Mouse (Mus musculus) lung, postnatal 36 days (tissue): ENCODE data around the gene Fam131b.

ENCODE experiments used
- DNase-seq: peaks from one replicate; pipeline ENCODE4 v3.0.0; 2022; ENCODE audit warnings: mixed read lengths

Fam131b gene

GRCm38 (mm10) chr6:42324482-42325267, at the start of gene Fam131b:
Gene Fam131b, minus strand, starts transcription at chr6:42324643.
- DNase-seq = no peak

DNA sequence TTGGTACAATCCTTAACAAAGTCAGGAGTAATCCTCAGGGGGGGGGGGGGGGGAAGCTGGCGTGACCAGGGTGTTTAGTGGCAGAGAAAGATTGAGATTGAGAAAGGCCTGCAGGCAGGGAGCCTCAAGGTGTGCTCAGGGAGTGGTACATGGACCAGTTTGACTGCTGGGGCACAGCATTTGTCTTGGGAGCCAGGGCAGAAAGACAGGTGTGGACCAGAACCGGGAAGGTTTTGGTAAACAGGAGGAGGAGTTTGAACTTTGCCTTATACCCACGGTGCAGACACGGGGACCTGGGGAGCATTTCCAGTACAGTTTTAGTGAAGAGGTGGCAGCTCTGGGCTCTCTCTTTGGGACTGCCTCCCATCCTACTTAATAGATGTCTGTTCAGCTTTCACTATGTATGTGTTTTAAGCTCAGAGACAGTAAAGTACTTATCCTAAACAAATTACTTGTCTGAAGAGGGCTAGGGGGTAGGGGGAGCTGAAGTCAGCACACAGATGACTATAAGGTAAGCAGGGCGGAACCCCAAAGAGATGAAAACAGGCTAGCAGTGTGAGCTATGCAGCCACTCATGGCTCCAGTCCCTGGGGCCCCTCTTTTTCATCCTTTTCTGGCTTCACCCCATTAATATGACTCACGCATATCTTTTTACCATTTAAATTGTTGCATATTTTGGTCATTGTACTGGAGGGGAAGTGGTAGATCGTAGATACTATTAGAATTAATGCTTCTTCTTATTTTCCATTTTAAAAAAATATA, 49.4 kb upstream of the Fam131b start:
- no peak for DNase-seq

- peak; percentile 82 for DNase-seq
Measured at GRCm38 (mm10) chr6:42372816-42373547, 48.5 kb upstream of the Fam131b start, which contains the start of gene Epha1. Gene Epha1, minus strand, starts transcription at chr6:42373268.

GRCm38 (mm10) chr6:42372421-42372815, 48.0 kb upstream of the Fam131b start:
- no peak for DNase-seq

DNA sequence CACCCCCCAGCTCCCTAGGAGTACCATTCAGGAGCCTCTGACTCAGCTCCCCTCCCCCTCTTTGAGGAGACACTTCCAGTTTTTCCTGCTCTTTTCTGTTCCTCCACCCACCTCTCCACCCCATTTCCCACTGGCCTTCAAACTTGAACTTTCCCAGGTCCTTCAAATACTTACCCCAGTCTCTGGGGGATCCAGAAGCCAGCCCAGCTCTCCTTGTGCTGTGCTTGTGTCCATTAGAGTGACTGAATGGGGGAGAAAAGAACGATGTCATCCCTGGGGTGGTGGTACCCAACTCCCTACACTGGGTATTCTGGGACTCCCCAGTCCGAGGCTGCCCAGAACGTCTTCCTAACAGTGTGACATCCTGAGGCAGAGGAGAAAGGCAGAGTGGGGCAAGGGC, 47.6 kb upstream of the Fam131b start:
- no peak for DNase-seq

GRCm38 (mm10) chr6:42370630-42371363, 46.4 kb upstream of the Fam131b start:
- peak; percentile 59 for DNase-seq

DNA sequence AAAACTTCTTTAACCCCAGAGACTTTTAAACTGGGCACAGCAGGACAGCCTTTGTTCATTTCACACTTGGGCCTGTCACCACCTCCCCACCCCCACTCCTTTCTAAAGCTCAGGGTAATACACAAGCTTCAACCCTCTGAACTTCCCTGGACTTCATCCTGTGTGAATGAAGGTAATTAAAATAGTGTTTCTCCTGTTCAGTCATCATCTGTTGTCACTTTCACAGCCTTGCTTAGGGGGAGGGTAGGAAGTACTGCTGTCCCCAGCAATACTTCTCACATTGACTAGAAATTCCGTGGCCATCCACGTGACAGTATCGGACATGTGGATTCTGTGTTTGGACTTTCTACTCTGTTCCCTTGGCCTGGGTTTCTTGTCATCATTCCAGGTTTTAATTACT, 45.4 kb upstream of the Fam131b start:
- DNase-seq = peak; percentile 70

- no peak for DNase-seq
Measured at GRCm38 (mm10) chr6:42365215-42365614, 40.8 kb upstream of the Fam131b start.

GRCm38 (mm10) chr6:42364607-42365006, 40.2 kb upstream of the Fam131b start:
- DNase-seq = no peak

- no peak for DNase-seq
Measured at GRCm38 (mm10) chr6:42364066-42364465, 39.6 kb upstream of the Fam131b start.

- peak; percentile 66 for DNase-seq
Measured at GRCm38 (mm10) chr6:42362974-42363373, 38.5 kb upstream of the Fam131b start.

GRCm38 (mm10) chr6:42362497-42362896, 38.1 kb upstream of the Fam131b start:
- no peak for DNase-seq

DNA sequence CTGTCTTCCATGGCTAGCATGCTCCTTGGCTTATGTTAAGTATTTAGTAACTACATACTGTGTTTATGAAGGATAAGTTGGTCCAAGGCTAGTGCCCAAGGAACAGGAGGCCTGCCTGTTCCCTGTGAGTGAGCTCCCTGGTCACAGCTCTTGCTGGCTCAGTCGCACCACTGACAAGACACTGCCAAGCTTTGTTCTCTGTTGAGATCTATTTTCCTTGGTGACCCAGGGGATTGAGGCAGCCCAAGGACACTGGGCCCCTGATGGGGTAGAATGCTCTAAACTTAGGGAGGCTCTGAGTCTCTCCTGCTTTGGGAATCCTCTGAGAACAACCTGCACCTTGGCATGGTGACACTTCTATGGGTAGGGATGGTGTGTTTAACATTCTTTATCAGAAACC, 37.6 kb upstream of the Fam131b start:
- DNase-seq = no peak

GRCm38 (mm10) chr6:42361041-42361895, 36.8 kb upstream of the Fam131b start:
- DNase-seq = no peak

GRCm38 (mm10) chr6:42360231-42360840, 35.9 kb upstream of the Fam131b start:
- no peak for DNase-seq

- DNase-seq = no peak
Measured at GRCm38 (mm10) chr6:42359364-42360147, 35.1 kb upstream of the Fam131b start.

DNA sequence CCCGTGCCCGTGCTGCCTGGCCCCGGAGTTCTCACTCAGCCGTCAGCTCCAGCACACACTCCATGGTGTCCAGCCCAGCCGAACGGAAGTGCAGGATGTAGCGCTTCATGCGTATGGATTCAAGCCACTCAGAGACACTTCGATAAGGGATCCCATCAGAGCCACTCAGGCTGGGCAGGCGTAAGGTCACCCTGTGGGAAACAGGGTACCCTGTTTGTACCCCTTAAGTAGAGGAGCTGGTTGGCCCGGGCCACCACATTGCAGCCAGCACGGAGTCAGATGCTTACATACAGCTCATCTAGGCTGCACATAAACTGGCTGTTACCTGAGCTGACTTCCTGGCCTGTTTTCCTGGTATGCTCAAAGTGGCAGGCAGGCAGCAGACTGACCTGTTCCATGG, 34.5 kb upstream of the Fam131b start:
- no peak for DNase-seq

DNA sequence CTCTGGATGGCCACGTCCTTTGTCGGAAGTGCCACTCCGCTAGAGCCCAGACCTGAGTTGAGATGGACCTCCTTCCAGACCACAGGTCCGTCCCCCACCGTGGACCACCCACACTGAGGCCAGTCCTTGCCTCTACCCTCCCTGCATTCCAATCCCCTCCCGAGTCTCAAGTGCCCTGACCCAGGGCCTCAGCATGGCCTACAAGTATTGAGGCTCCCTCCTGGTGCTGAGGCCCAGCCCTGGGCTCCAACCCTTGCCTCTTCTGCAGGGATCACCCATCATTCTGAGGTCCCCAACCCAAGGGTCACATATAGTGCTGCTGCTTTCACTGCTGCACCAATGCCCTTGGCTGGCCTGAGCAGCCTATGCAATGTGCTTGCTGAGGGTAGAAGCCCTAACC, 33.5 kb upstream of the Fam131b start:
- no peak for DNase-seq

GRCm38 (mm10) chr6:42356913-42357312, 32.5 kb upstream of the Fam131b start:
- no peak for DNase-seq
